Mouse (Mus musculus): ENCODE data around the gene Ccdc59. TPM values are rescaled to one million over a fixed set of nuclear protein-coding genes. Genes with fewer than 3 reads are reported as not detected.
A peak's percentile ranks its signal among the peaks of the same experiment; 100 is the strongest.

Gene Ccdc59
- polyA plus RNA-seq (2016; fragmentation: Nextera tagmentation; extraction: Ambion mirVana), result 52.5 and 56.3 TPM in 2 replicates

- H3K4me1 ChIP-seq, result peaks cover 15% of the 10 kb centered on the region
- WGBS, result under 1% methylated on average over 89 of the region's 90 CpGs
- peak; percentile 96 for DNase-seq (ENCODE audit: extremely low spot score, low spot score)
Observed at GRCm38 (mm10) chr10:105840928-105841888, at the start of gene Ccdc59, which contains the start of gene Mettl25. Gene Ccdc59, plus strand, starts transcription at chr10:105841067. Gene Mettl25, minus strand, starts transcription at chr10:105841380.

GRCm38 (mm10) chr10:105793776-105794552 lies 46.9 kb upstream of the Ccdc59 start:
- Histone ChIP-seq H3K27ac (no peak overlapping the region), H3K9me3 (no peaks in the 10 kb centered on the region), H3K27me3 (ENCODE audit: poor library complexity, severe bottlenecking) (no peaks in the 10 kb centered on the region), H3K36me3 (replicated peaks) (peaks cover 7% of the 10 kb centered on the region), H3K4me1 (no peaks in the 10 kb centered on the region), H3K4me3 (no peak overlapping the region)
- DNase-seq (ENCODE audit: extremely low spot score, low spot score), result no peak
- 91% methylated on average over 15 of the region's 15 CpGs for WGBS

More at GRCm38 (mm10) chr10:105840928-105841888, at the start of gene Ccdc59, which contains the start of gene Mettl25:
- Histone ChIP-seq H3K27ac (peak within 1 kb of the TSS; percentile 98), H3K9me3 (no peaks in the 10 kb centered on the region), H3K4me3 (peak within 1 kb of the TSS; percentile 83), H3K27me3 (ENCODE audit: poor library complexity, severe bottlenecking) (no peaks in the 10 kb centered on the region), H3K36me3 (replicated peaks) (peaks cover 38% of the 10 kb centered on the region)

DNA sequence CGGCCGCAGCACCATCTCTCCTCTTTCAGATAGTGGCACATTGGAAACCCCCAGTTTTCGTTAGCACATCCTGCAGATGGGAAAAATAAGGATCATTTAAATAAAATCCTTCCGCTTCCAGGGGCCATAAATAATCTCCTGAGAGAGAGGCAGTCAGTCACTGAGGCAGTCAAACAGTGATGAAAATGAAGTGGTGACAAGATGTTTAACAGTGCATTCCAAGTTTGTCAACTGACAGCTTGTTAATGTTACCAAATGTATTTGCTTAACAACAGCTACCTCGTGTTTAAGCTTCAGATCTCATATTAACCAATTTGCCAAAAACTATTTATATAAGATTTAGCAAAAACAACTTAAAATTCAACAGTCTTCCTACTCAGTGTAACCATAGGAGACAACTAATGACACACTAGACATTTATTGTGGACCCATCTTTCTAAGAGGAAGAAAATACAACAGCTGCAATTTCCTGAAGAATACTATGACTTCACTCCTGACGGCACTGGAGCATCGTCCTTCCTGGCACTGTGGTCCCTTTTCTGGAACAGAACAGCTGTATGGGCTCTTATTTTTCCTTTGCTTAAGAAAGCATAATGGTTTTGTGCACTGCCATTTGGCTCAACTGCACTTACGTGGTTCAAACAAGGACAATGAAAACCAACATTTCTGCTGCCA lies 43.5 kb upstream of the Ccdc59 start:
- no peak for DNase-seq (ENCODE audit: extremely low spot score, low spot score)
- Histone ChIP-seq H3K27ac (no peak overlapping the region), H3K27me3 (ENCODE audit: poor library complexity, severe bottlenecking) (no peaks in the 10 kb centered on the region), H3K36me3 (replicated peaks) (peaks cover 7% of the 10 kb centered on the region), H3K4me1 (no peaks in the 10 kb centered on the region), H3K9me3 (no peaks in the 10 kb centered on the region), H3K4me3 (no peak overlapping the region)
- WGBS, result 91% methylated on average over 8 of the region's 8 CpGs

DNA sequence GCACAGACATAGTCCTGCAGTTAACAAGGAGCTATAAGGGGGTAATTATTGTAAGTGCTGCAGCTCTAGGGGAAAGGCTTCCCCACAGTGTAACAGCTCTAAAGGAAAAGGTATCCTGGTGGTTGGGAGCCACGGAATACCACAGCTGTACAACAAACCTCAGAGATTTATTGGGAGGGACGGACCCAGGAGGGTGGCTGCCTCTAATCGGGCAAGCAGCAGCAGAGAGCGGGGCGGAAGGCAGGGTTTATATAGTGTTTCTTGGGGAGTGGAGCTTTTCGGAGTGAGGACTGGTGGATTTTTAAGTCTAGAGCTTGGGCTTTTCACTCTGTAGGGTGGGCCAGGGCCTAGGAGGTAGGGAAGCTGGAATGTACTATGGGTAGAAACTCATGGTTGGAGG lies 39.7 kb upstream of the Ccdc59 start:
- Histone ChIP-seq H3K36me3 (replicated peaks) (no peaks in the 10 kb centered on the region), H3K9me3 (no peaks in the 10 kb centered on the region), H3K27me3 (ENCODE audit: poor library complexity, severe bottlenecking) (no peaks in the 10 kb centered on the region), H3K4me1 (no peaks in the 10 kb centered on the region), H3K27ac (no peak overlapping the region), H3K4me3 (no peak overlapping the region)
- WGBS, result 86% methylated on average over 6 of the region's 6 CpGs
- no peak for DNase-seq (ENCODE audit: extremely low spot score, low spot score)

- 91% methylated on average over 6 of the region's 6 CpGs for WGBS
- Histone ChIP-seq H3K4me1 (no peaks in the 10 kb centered on the region), H3K4me3 (no peak overlapping the region), H3K27ac (no peak overlapping the region), H3K36me3 (replicated peaks) (no peaks in the 10 kb centered on the region), H3K27me3 (ENCODE audit: poor library complexity, severe bottlenecking) (no peaks in the 10 kb centered on the region), H3K9me3 (no peaks in the 10 kb centered on the region)
- no peak for DNase-seq (ENCODE audit: extremely low spot score, low spot score)
Observed at GRCm38 (mm10) chr10:105802132-105802531, 38.7 kb upstream of the Ccdc59 start.

DNA sequence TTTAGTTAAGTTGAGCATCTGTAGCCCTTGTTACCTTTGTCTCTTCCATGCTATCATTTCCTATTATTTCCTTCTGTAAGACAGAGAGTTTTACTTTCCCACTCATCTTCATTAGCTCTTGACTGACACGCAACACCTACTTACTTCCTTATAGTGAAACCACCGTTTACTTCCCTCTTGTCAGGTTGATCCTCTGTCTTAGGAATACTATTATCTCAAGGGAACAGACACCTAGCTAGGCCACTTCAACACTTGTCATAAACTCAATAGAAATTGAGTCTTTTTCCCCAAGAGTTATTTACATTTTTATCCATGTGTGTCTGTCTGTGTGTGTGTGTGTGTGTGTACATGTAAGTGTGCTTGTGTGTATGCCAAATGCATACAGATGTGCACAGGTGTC lies 37.4 kb upstream of the Ccdc59 start:
- Histone ChIP-seq H3K9me3 (no peaks in the 10 kb centered on the region), H3K4me1 (no peaks in the 10 kb centered on the region), H3K4me3 (no peak overlapping the region), H3K27me3 (ENCODE audit: poor library complexity, severe bottlenecking) (no peaks in the 10 kb centered on the region), H3K27ac (no peak overlapping the region), H3K36me3 (replicated peaks) (no peaks in the 10 kb centered on the region)
- 94% methylated on average over 2 of the region's 2 CpGs for WGBS
- DNase-seq (ENCODE audit: extremely low spot score, low spot score), result no peak

DNA sequence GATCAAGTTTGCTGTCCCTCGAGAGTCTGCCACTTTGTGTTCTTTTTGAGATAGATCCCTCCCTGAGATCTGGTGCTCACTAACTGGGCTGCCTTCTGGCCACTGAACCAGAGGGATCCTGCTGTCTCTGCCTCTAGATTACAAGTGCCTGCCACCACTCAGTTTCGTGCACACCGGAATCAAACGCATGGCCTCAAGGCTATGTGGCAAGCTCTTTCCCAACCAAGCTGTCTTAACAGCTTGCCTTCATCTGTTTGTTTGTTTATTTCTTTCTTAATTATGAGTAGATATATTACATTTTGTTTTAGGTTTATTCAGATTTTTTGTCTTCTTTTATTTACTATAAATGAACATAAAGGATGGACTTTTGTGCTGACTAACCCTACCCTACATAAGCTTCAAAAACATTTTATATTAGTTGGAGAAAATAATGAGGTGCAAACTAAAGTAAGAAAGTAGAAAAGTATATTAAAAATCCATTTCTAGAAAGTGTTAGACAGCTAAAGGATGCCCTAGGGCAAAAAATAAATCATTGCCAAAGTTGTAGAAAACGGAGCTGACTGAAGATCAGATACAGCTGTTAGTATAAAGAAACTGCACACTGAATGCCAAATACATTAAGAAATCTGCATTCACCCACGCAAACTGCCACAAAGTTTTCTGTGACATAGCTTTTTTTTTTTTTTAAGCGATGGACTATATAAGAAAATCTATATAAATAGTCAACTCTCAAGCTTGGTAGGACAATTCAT lies 34.4 kb upstream of the Ccdc59 start:
- H3K9me3 ChIP-seq, result no peaks in the 10 kb centered on the region
- H3K36me3 ChIP-seq (replicated peaks), result 0 out of 2 replicates have a peak, but pooled peaks cover 2% of the 10 kb centered on the region
- DNase-seq (ENCODE audit: extremely low spot score, low spot score), result no peak
- 92% methylated on average over 7 of the region's 7 CpGs for WGBS
- no peak overlapping the region for H3K27ac ChIP-seq
- H3K27me3 ChIP-seq (ENCODE audit: poor library complexity, severe bottlenecking), result no peaks in the 10 kb centered on the region
- no peak overlapping the region for H3K4me3 ChIP-seq
- no peaks in the 10 kb centered on the region for H3K4me1 ChIP-seq

DNA sequence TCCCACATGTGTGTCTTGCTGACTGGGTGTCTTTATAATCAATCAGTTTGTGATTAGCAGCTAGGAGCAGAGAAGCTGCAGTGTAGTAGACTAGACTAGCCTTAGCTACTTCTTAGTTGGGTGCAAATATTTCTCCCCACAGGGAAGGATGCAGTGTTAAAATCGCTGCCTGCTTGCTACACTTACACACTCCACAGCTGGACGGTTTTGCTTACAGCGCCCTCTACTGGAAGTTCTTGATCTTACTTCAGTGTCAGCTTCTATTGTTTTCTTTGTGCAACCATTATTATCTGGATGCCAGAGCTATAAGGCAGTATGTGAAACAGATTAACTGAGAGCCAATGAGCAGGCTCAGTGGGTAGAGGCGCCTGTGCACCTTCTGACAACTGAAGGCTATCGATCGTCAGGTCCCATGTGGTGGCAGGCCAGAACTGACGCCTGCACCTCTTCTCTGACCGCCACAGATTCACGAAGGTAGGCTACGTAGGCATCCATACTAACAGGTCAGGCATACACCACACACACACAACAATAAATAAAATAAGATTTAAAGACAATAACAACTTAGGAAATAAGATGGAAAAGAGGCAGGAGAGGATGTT lies 6.1 kb upstream of the Ccdc59 start:
- Histone ChIP-seq H3K9me3 (no peaks in the 10 kb centered on the region), H3K4me3 (no peak overlapping the region), H3K27me3 (ENCODE audit: poor library complexity, severe bottlenecking) (no peaks in the 10 kb centered on the region), H3K36me3 (replicated peaks) (no peaks in the 10 kb centered on the region), H3K27ac (no peak overlapping the region), H3K4me1 (no peaks in the 10 kb centered on the region)
- DNase-seq (ENCODE audit: extremely low spot score, low spot score), result peak; percentile 21
- WGBS, result 65% methylated on average over 10 of the region's 10 CpGs

DNA sequence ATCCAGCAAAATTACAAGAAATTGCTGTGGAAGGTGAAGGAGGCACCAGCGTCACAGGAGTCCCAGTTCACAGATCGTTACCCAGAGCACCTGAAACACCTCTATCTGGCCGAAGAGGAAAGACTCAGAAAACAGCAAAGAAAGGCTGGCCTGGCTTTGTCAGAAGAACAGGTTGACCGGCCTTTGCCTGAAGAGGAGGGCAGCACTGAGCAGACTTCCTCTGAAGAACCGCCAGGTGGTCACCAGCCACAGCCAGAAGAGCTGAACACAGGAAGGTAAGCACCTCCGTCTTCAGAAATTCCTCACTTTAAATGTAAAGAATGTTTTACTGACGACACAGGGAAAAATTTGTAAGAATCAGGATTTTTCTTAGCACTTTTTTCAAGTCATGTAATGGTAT lies 1.7 kb downstream of the Ccdc59 start:
- Histone ChIP-seq H3K4me1 (peaks cover 15% of the 10 kb centered on the region), H3K4me3 (peak overlapping the region; percentile 83), H3K9me3 (no peaks in the 10 kb centered on the region), H3K27ac (no peak overlapping the region), H3K27me3 (ENCODE audit: poor library complexity, severe bottlenecking) (no peaks in the 10 kb centered on the region), H3K36me3 (replicated peaks) (peaks cover 51% of the 10 kb centered on the region)
- 85% methylated on average over 7 of the region's 7 CpGs for WGBS
- no peak for DNase-seq (ENCODE audit: extremely low spot score, low spot score)

GRCm38 (mm10) chr10:105850286-105850685 lies 9.4 kb downstream of the Ccdc59 start:
- DNase-seq (ENCODE audit: extremely low spot score, low spot score), result no peak
- H3K27me3 ChIP-seq (ENCODE audit: poor library complexity, severe bottlenecking), result no peaks in the 10 kb centered on the region
- WGBS, result 93% methylated on average over 5 of the region's 5 CpGs
- no peak overlapping the region for H3K27ac ChIP-seq
- H3K36me3 ChIP-seq (replicated peaks), result peaks cover 60% of the 10 kb centered on the region
- H3K4me1 ChIP-seq, result no peaks in the 10 kb centered on the region
- H3K4me3 ChIP-seq, result no peak overlapping the region
- no peaks in the 10 kb centered on the region for H3K9me3 ChIP-seq

GRCm38 (mm10) chr10:105851136-105851535 lies 10.3 kb downstream of the Ccdc59 start:
- H3K27ac ChIP-seq, result no peak overlapping the region

More at GRCm38 (mm10) chr10:105851136-105851535, 10.3 kb downstream of the Ccdc59 start:
- H3K36me3 ChIP-seq (replicated peaks), result peaks cover 51% of the 10 kb centered on the region
- no peak overlapping the region for H3K4me3 ChIP-seq
- H3K9me3 ChIP-seq, result no peaks in the 10 kb centered on the region
- no peaks in the 10 kb centered on the region for H3K27me3 ChIP-seq (ENCODE audit: poor library complexity, severe bottlenecking)
- H3K4me1 ChIP-seq, result no peaks in the 10 kb centered on the region
- no peak for DNase-seq (ENCODE audit: extremely low spot score, low spot score)
- WGBS, result 91% methylated on average over 4 of the region's 4 CpGs
